Mouse (Mus musculus) C2C12 (cell line): ENCODE data around the gene Tmed1.

Experiments used
- CTCF ChIP-seq: IDR thresholded peaks from one replicate; pipeline ENCODE4 v1.5.1; 2011; ENCODE audit not compliant: control insufficient read depth, insufficient read depth, insufficient read length
- MAX ChIP-seq: IDR thresholded peaks from one replicate; pipeline ENCODE4 v1.6.1; 2011; ENCODE audit warnings: mild to moderate bottlenecking, control low read depth

GRCm38 (mm10) chr9:21539981-21540753 is 30.1 kb upstream of the Tmed1 start:
- no peak for TF ChIP-seq MAX
- no peak for TF ChIP-seq CTCF
